Mouse (Mus musculus) C2C12 (cell line): Measurements from ENCODE around the gene Prkce.

Experiments
- CTCF ChIP-seq: IDR thresholded peaks from one replicate; pipeline ENCODE4 v1.5.1; 2011; ENCODE audit not compliant: control insufficient read depth, insufficient read depth, insufficient read length
- MAX ChIP-seq: IDR thresholded peaks from one replicate; pipeline ENCODE4 v1.6.1; 2011; ENCODE audit warnings: mild to moderate bottlenecking, control low read depth
- MYOG ChIP-seq: IDR thresholded peaks from one replicate; pipeline ENCODE4 v1.6.1; 2011; ENCODE audit not compliant: control insufficient read depth, insufficient read length; ENCODE audit errors: extremely low read depth
- USF1 ChIP-seq: IDR thresholded peaks from one replicate; pipeline ENCODE4 v1.6.1; 2011; ENCODE audit warnings: low read depth, mild to moderate bottlenecking, control low read depth, moderate library complexity

DNA sequence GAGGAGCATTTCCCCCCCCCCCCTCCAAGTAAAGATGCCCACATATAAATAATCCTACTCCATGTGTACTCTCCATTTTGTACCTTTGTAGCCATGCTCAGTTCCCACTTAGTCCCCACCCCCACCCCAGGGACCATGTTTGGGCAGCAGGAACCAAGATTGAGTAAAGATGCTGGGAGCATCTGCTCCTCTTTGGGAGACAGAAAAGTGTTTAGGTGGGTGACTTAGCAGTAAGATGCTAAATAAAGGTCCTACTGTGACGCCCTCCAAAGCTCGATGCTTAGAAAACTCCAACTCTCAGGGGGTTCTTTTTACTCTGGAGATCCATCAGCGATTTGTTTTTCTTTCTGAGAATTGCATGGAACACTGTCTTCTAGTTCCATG, 270.7 kb downstream of the Prkce start:
- no peak for TF ChIP-seq CTCF
- no peak for TF ChIP-seq MYOG
- no peak for TF ChIP-seq MAX
- no peak for TF ChIP-seq USF1
